Mouse (Mus musculus) heart, embryonic 12.5 days (tissue): ENCODE data around the gene Sult6b2. TPM values are rescaled to one million over a fixed set of nuclear protein-coding genes. Genes with fewer than 3 reads are reported as not detected.

ENCODE experiments used
- polyA plus RNA-seq: library from polyadenylated mRNA; unstranded; fragments of >200 nt; fragmentation: Nextera tagmentation; extraction: Ambion mirVana; gene quantifications from 2 replicates; pipeline ENCODE4 v1.2.1, GENCODE M21; 2016

Gene Sult6b2
- polyA plus RNA-seq, 1 experiment from 2014 or later = 0.08 TPM

Other genes with a start within 250 kb of the Sult6b2 start
- gene Kcnj8, start 232.9 kb downstream of the Sult6b2 start, polyA plus RNA-seq = 2.5 TPM in 2 replicates
- 22.7 and 24.3 TPM in 2 replicates for gene Abcc9, start 102.2 kb downstream of the Sult6b2 start, polyA plus RNA-seq
- 126 and 127 TPM in 2 replicates for gene Cmas, start 47.8 kb downstream of the Sult6b2 start, polyA plus RNA-seq
- 3.7 and 4.0 TPM in 2 replicates for gene St8sia1, start 159.9 kb upstream of the Sult6b2 start, polyA plus RNA-seq